Mouse (Mus musculus): Measurements from ENCODE around the gene Ankib1.

GRCm38 (mm10) chr5:3783947-3784681 lies 18.6 kb downstream of the Ankib1 start:
- no peak for TF ChIP-seq POLR2A (IDR thresholded peaks at IDR 0.05; ENCODE audit: borderline replicate concordance, insufficient read depth, low read length)
- TF ChIP-seq CTCF (IDR thresholded peaks at IDR 0.05; ENCODE audit: borderline replicate concordance, insufficient read depth, low read depth, low read length), result no peak
